8 mouse cellular contexts compared by ENCODE assay signal in genomic region chr14:55591331-55591891, GRCm38 (mm10). TPM values are rescaled to one million over a fixed set of nuclear protein-coding genes. Genes with fewer than 3 reads are reported as not detected.
DNase-seq lines count a peak whose midpoint lies in the region; ATAC-seq and TF ChIP-seq lines count a peak whose summit lies in the region.

Gene Rnf31, plus strand, starts transcription at chr14:55591708.

- DNase-seq in 3T3-L1 (ENCODE audit: low read depth, low spot score): peak; percentile 95
- DNase-seq in adrenal gland, postnatal 36 days: peak; percentile 96 to 97
- DNase-seq in heart, adult 18-20 months: peak; percentile 95 to 99
- peak; percentile 99 for DNase-seq in kidney, adult 2 months
- peak; percentile 82 for DNase-seq in spleen, postnatal 14 days (ENCODE audit: low spot score in 2 of 2)

- H3K9ac ChIP-seq in embryonic facial prominence, embryonic 13.5 days: peak within 1 kb of the TSS; percentile 92
- H3K9ac ChIP-seq in limb, embryonic 12.5 days (replicated peaks): peak within 1 kb of the TSS; percentile 82
- H3K9ac ChIP-seq in midbrain, embryonic 15.5 days: peak within 1 kb of the TSS; percentile 91

- whole genome bisulfite sequencing in embryonic facial prominence, embryonic 13.5 days: under 1% methylated on average over 33 of the region's 33 CpGs
- WGBS in kidney, adult 2 months: under 1% methylated on average over 33 of the region's 33 CpGs
- 0% methylated on average over 33 of the region's 33 CpGs for WGBS in limb, embryonic 12.5 days
- WGBS in midbrain, embryonic 15.5 days: under 1% methylated on average over 33 of the region's 33 CpGs

- H3K27ac ChIP-seq in embryonic facial prominence, embryonic 13.5 days: peak within 1 kb of the TSS; percentile 96
- H3K27ac ChIP-seq in kidney, adult 2 months (ENCODE audit: insufficient read depth, low read depth, low read length): peak within 1 kb of the TSS; percentile 99
- H3K27ac ChIP-seq in limb, embryonic 12.5 days: peak within 1 kb of the TSS; percentile 94
- H3K27ac ChIP-seq in midbrain, embryonic 15.5 days: peak within 1 kb of the TSS; percentile 90

- peak; percentile 18 for TF ChIP-seq POLR2A in kidney, adult 2 months (IDR thresholded peaks at IDR 0.05; ENCODE audit: low read depth, low read length)

- ATAC-seq in embryonic facial prominence, embryonic 13.5 days (ENCODE audit: insufficient number of reproducible peaks, insufficient read depth, low FRiP score, low TSS enrichment, low read depth): peak; percentile 85
- ATAC-seq in limb, embryonic 12.5 days (ENCODE audit: insufficient number of reproducible peaks, insufficient read depth, low FRiP score, low TSS enrichment, low read depth): peak; percentile 88
- peak; percentile 92 for ATAC-seq in midbrain, embryonic 15.5 days (replicated peaks)

- H3K27me3 ChIP-seq in embryonic facial prominence, embryonic 13.5 days: no peaks in the 10 kb centered on the region
- H3K27me3 ChIP-seq in kidney, adult 2 months (replicated peaks; ENCODE audit: control insufficient read depth, insufficient read depth, low read length): no peaks in the 10 kb centered on the region
- no peaks in the 10 kb centered on the region for H3K27me3 ChIP-seq in limb, embryonic 12.5 days
- no peaks in the 10 kb centered on the region for H3K27me3 ChIP-seq in midbrain, embryonic 15.5 days (replicated peaks)

- peak within 1 kb of the TSS; percentile 97 for H3K4me2 ChIP-seq in embryonic facial prominence, embryonic 13.5 days
- peak within 1 kb of the TSS; percentile 96 for H3K4me2 ChIP-seq in limb, embryonic 12.5 days
- peak within 1 kb of the TSS; percentile 96 for H3K4me2 ChIP-seq in midbrain, embryonic 15.5 days

- no peak for TF ChIP-seq CTCF in kidney, adult 2 months (conservative IDR thresholded peaks at IDR 0.05; ENCODE audit: insufficient read depth, insufficient read length, low read depth, low read length)

- H3K9me3 ChIP-seq in embryonic facial prominence, embryonic 13.5 days: no peaks in the 10 kb centered on the region
- no peaks in the 10 kb centered on the region for H3K9me3 ChIP-seq in limb, embryonic 12.5 days
- H3K9me3 ChIP-seq in midbrain, embryonic 15.5 days: no peaks in the 10 kb centered on the region

- H3K4me3 ChIP-seq in embryonic facial prominence, embryonic 13.5 days: peak within 1 kb of the TSS; percentile 92
- H3K4me3 ChIP-seq in kidney, adult 2 months (ENCODE audit: insufficient read depth, low read depth, low read length): peak within 1 kb of the TSS; percentile 89
- H3K4me3 ChIP-seq in limb, embryonic 12.5 days (replicated peaks): peak within 1 kb of the TSS; percentile 89
- peak within 1 kb of the TSS; percentile 85 for H3K4me3 ChIP-seq in midbrain, embryonic 15.5 days

- peaks cover 53% of the 10 kb centered on the region for H3K36me3 ChIP-seq in embryonic facial prominence, embryonic 13.5 days
- H3K36me3 ChIP-seq in kidney, adult 2 months (ENCODE audit: control insufficient read depth, insufficient read depth, low read length): peaks cover 9% of the 10 kb centered on the region
- H3K36me3 ChIP-seq in limb, embryonic 12.5 days: peaks cover 55% of the 10 kb centered on the region
- H3K36me3 ChIP-seq in midbrain, embryonic 15.5 days (replicated peaks): peaks cover 15% of the 10 kb centered on the region; the same call in 1 of the 2 replicates

- peaks cover 28% of the 10 kb centered on the region for H3K4me1 ChIP-seq in embryonic facial prominence, embryonic 13.5 days
- no peaks in the 10 kb centered on the region for H3K4me1 ChIP-seq in kidney, adult 2 months (ENCODE audit: control insufficient read depth, insufficient read depth, low read length)
- peaks cover 24% of the 10 kb centered on the region for H3K4me1 ChIP-seq in limb, embryonic 12.5 days (replicated peaks)
- peaks cover 38% of the 10 kb centered on the region for H3K4me1 ChIP-seq in midbrain, embryonic 15.5 days

RNA-seq across cellular contexts. Expression of gene Rnf31, which starts in this region (rescaled TPM):
- 10 to 100 TPM; 33.7 to 33.9 TPM for total RNA-seq in adrenal gland, postnatal 36 days (2021)
- 17.6 and 21.7 TPM in 2 replicates for polyA plus RNA-seq in embryonic facial prominence, embryonic 13.5 days (2015; fragmentation: Nextera tagmentation; extraction: Ambion mirVana)
- total RNA-seq in heart, adult 18-20 months (2021): 10 to 100 TPM; 25.4 to 29.9 TPM
- polyA plus RNA-seq in kidney, adult 2 months (2012; rRNA removed): 27.0 and 27.6 TPM in 2 replicates
- 19.9 and 22.4 TPM in 2 replicates for polyA plus RNA-seq in limb, embryonic 12.5 days (2016; fragmentation: Nextera tagmentation; extraction: Ambion mirVana)
- polyA plus RNA-seq in midbrain, embryonic 15.5 days (2015; fragmentation: Nextera tagmentation; extraction: Ambion mirVana): 23.0 and 24.2 TPM in 2 replicates

Comparison
In these comparisons a context has a peak if more than half of its experiments do, and no peak if none do; other contexts are left out.
1. Peak in every context shown above with its lines: DNase-seq, ATAC-seq, H3K4me3 ChIP-seq and H3K27ac ChIP-seq.